Mouse (Mus musculus) testis, adult 2 months (tissue): ENCODE results near the gene P2ry1. TPM values are rescaled to one million over a fixed set of nuclear protein-coding genes. Genes with fewer than 3 reads are reported as not detected.

Experiments
- H3K27ac ChIP-seq: fragments of 200-500 bp; 2 replicates; pipeline ENCODE4 v1.5.1; 2012; ENCODE audit warnings: low read depth, low read length; ENCODE audit not compliant: control insufficient read depth, insufficient read depth
- H3K27me3 ChIP-seq: fragments of 200-500 bp; 2 replicates; pipeline ENCODE4 v1.6.1; 2012; ENCODE audit warnings: mild to moderate bottlenecking, low read length, moderate library complexity; ENCODE audit not compliant: control insufficient read depth, insufficient read depth
- H3K36me3 ChIP-seq: fragments of 200-500 bp; 2 replicates; pipeline ENCODE4 v1.6.1; 2012; ENCODE audit warnings: mild to moderate bottlenecking, low read length; ENCODE audit not compliant: control insufficient read depth, insufficient read depth
- H3K4me1 ChIP-seq: fragments of 200-500 bp; 2 replicates; pipeline ENCODE4 v1.6.1; 2012; ENCODE audit warnings: low read length; ENCODE audit not compliant: control insufficient read depth, insufficient read depth
- H3K4me3 ChIP-seq: fragments of 200-500 bp; 2 replicates; pipeline ENCODE4 v1.5.1; 2012; ENCODE audit warnings: low read depth, mild to moderate bottlenecking, low read length, moderate library complexity, mixed read lengths; ENCODE audit not compliant: control insufficient read depth
- CTCF ChIP-seq: fragments of 200-500 bp; IDR thresholded peaks from 2 replicates; pipeline ENCODE4 v1.5.1; 2012; ENCODE audit warnings: low read depth, mild to moderate bottlenecking, inconsistent platforms, low read length, moderate library complexity; ENCODE audit not compliant: control insufficient read depth, insufficient read depth, insufficient replicate concordance
- POLR2A ChIP-seq: fragments of 200-500 bp; IDR thresholded peaks from 2 replicates; pipeline ENCODE4 v1.6.1; 2012; ENCODE audit warnings: low read depth, mild to moderate bottlenecking, inconsistent platforms, low read length, moderate library complexity; ENCODE audit not compliant: control insufficient read depth
- polyA plus RNA-seq: library from polyadenylated mRNA; depleted of rRNA; stranded (reverse); fragments of >200 nt; gene quantifications from 2 replicates; pipeline ENCODE4 v1.2.3, GENCODE M21; 2012

The P2ry1 gene
- polyA plus RNA-seq, 1 experiment, result 0.25 TPM

- no peak overlapping the region for H3K4me3 ChIP-seq
- H3K4me1 ChIP-seq, result no peaks in the 10 kb centered on the region
- TF ChIP-seq CTCF (no peak), POLR2A (no peak)
- no peak overlapping the region for H3K27ac ChIP-seq
- no peaks in the 10 kb centered on the region for H3K36me3 ChIP-seq
- H3K27me3 ChIP-seq, result no peaks in the 10 kb centered on the region
These were observed 29.5 kb downstream of the P2ry1 start for GRCm38 (mm10) chr3:61032100-61032499.

GRCm38 (mm10) chr3:61035633-61036032 lies 33.0 kb downstream of the P2ry1 start:
- no peaks in the 10 kb centered on the region for H3K27me3 ChIP-seq
- H3K27ac ChIP-seq, result no peak overlapping the region
- TF ChIP-seq POLR2A (no peak), CTCF (no peak)
- no peaks in the 10 kb centered on the region for H3K36me3 ChIP-seq
- H3K4me1 ChIP-seq, result no peaks in the 10 kb centered on the region
- no peak overlapping the region for H3K4me3 ChIP-seq

DNA sequence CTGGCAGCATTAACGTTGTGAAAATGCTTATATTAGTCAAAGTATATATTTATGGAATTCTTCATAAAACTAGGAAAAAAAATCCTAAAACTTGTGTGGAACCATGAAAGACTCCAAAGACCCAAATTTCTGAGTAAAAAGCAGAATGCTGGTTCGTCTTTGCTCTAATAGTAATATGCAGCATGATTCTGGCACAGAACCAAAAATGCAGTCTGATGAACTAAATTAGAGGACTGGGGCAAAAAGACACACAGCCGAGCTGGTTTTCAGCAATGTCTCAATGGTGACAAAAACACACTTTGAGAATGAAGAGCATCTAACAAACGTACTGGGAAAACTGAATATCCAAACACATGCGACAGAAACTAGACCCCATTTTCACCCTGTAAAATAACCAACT lies 37.3 kb downstream of the P2ry1 start:
- Histone ChIP-seq H3K27me3 (no peaks in the 10 kb centered on the region), H3K4me1 (no peaks in the 10 kb centered on the region), H3K36me3 (no peaks in the 10 kb centered on the region), H3K4me3 (no peak overlapping the region), H3K27ac (no peak overlapping the region)
- TF ChIP-seq POLR2A (no peak), CTCF (no peak)

- Histone ChIP-seq H3K4me1 (no peaks in the 10 kb centered on the region), H3K27me3 (no peaks in the 10 kb centered on the region), H3K27ac (no peak overlapping the region), H3K4me3 (no peak overlapping the region), H3K36me3 (no peaks in the 10 kb centered on the region)
- TF ChIP-seq POLR2A (no peak), CTCF (no peak)
These were observed 47.5 kb downstream of the P2ry1 start for GRCm38 (mm10) chr3:61049976-61050672.
